Mouse (Mus musculus): ENCODE data around the gene Esyt2. TPM values are rescaled to one million over a fixed set of nuclear protein-coding genes. Genes with fewer than 3 reads are reported as not detected.

The Esyt2 gene
- polyA plus RNA-seq, 1 experiment: 16.1 TPM

DNA sequence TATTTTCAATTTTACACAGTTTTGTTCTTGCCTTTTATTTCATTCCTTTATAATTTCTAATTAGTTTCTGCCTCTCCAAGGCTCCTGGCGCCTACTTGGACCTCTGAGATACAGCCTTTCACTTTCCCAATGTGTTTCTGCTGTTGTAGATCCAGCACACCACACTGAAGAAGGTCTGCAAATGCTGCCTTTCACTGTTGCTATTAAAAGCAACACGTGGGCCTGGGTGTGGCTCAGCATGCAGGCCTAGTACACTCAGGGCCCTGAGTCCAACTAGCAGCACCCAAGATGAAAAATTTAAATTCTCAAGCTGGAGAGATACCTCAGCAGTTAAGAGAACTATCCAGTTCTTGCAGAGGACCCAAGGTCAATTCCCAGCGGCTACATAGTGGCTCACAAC, 44.3 kb upstream of the Esyt2 start:
- Histone ChIP-seq H3K79me2 (ENCODE audit: control insufficient read depth, insufficient read depth) (no peaks in the 10 kb centered on the region), H3K36me3 (ENCODE audit: control insufficient read depth, insufficient read depth) (peaks cover 4% of the 10 kb centered on the region), H3ac (ENCODE audit: control insufficient read depth, insufficient read length) (no peak overlapping the region), H3K27me3 (ENCODE audit: control insufficient read depth, insufficient read depth, insufficient read length) (no peaks in the 10 kb centered on the region), H3K4me3 (no peak overlapping the region), H3K4me2 (ENCODE audit: low read depth) (no peak overlapping the region)
- TF ChIP-seq POLR2A (IDR thresholded peaks at IDR 0.05; ENCODE audit: insufficient read length, low read depth) (no peak), USF1 (IDR thresholded peaks at IDR 0.05; ENCODE audit: low read depth) (peak; percentile 55), SRF (IDR thresholded peaks at IDR 0.05; ENCODE audit: control insufficient read depth, insufficient read length, low read depth) (no peak), REST (IDR thresholded peaks at IDR 0.05; ENCODE audit: insufficient read depth, insufficient read length) (no peak), MYOD1 (IDR thresholded peaks at IDR 0.05; ENCODE audit: control insufficient read depth in 1 of 3, insufficient read length in 2 of 3, low read depth in 2 of 3) (no peak), TCF12 (IDR thresholded peaks at IDR 0.05; ENCODE audit: insufficient read depth, poor library complexity, severe bottlenecking) (no peak), E2F4 (IDR thresholded peaks at IDR 0.05; ENCODE audit: insufficient read depth) (no peak)

DNA sequence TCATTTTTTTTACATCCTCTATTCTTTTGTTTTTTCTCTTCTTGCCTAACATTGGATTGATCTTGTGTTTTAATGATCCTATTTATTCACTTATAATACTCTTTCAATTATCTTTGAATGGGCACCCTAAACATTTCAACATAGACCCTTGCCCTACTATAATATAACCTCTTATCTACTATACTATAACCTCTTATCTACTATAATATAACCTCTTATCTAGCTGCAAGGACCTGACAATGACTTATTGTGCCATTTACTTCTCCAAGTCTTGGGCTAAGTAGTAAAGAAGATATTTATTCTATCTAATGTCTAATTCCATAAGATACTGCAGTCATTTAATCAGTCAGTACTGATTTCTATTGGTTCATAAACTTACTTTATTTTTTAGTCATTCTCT, 42.6 kb upstream of the Esyt2 start:
- Histone ChIP-seq H3K27me3 (ENCODE audit: control insufficient read depth, insufficient read depth, insufficient read length) (no peaks in the 10 kb centered on the region), H3K4me2 (ENCODE audit: low read depth) (no peak overlapping the region), H3K4me3 (no peak overlapping the region)

DNA sequence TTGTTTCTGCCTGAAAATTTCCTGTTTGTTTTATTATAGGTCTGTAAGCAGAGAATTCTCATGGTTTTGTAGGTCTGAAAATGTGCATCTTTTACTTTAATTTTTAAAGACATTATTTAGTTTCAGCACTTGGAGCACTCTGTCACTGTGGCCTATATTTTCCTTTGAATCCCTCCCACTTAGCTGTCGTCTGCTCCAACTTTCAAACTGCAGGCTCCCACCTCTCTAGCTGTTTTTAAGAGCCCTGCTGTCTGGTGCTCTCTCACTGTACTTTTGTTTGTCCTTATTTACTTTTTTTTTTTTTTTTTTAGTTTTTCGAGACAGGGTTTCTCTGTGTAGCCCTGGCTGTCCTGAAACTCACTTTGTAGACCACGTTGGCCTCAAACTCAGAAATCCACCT, 42.2 kb upstream of the Esyt2 start:
- Histone ChIP-seq H3K4me2 (ENCODE audit: low read depth) (no peak overlapping the region), H3K79me2 (ENCODE audit: control insufficient read depth, insufficient read depth) (no peaks in the 10 kb centered on the region)
- TF ChIP-seq MYOG (IDR thresholded peaks at IDR 0.05; ENCODE audit: control insufficient read depth in 1 of 3, insufficient read depth in 1 of 3, insufficient read length in 2 of 3, low read depth in 2 of 3) (no peak), POLR2A (IDR thresholded peaks at IDR 0.05; ENCODE audit: insufficient read length, low read depth) (no peak), USF1 (IDR thresholded peaks at IDR 0.05; ENCODE audit: low read depth) (no peak), TCF3 (IDR thresholded peaks at IDR 0.05; ENCODE audit: insufficient read length, low read depth) (no peak), SRF (IDR thresholded peaks at IDR 0.05; ENCODE audit: control insufficient read depth, insufficient read length, low read depth) (no peak), POLR2AphosphoS2 (IDR thresholded peaks at IDR 0.05; ENCODE audit: insufficient read length, low read depth) (no peak), MYOD1 (IDR thresholded peaks at IDR 0.05; ENCODE audit: control insufficient read depth in 1 of 3, insufficient read length in 2 of 3, low read depth in 2 of 3) (no peak), TCF12 (IDR thresholded peaks at IDR 0.05; ENCODE audit: insufficient read depth, poor library complexity, severe bottlenecking) (no peak), REST (IDR thresholded peaks at IDR 0.05; ENCODE audit: insufficient read depth, insufficient read length) (no peak), E2F4 (IDR thresholded peaks at IDR 0.05; ENCODE audit: insufficient read depth) (no peak), CEBPB (IDR thresholded peaks at IDR 0.05; ENCODE audit: insufficient read depth, poor library complexity, severe bottlenecking) (no peak), MAX (IDR thresholded peaks at IDR 0.05; ENCODE audit: low read depth) (no peak)

More for the DNA sequence above, 42.6 kb upstream of the Esyt2 start:
- Histone ChIP-seq H3K79me2 (ENCODE audit: control insufficient read depth, insufficient read depth) (no peaks in the 10 kb centered on the region), H3K36me3 (ENCODE audit: control insufficient read depth, insufficient read depth) (peaks cover 4% of the 10 kb centered on the region), H3ac (ENCODE audit: control insufficient read depth, insufficient read length) (no peak overlapping the region)
- no peak for TF ChIP-seq USF1 (IDR thresholded peaks at IDR 0.05; ENCODE audit: low read depth)
- TF ChIP-seq MYOG (IDR thresholded peaks at IDR 0.05; ENCODE audit: control insufficient read depth in 1 of 3, insufficient read depth in 1 of 3, insufficient read length in 2 of 3, low read depth in 2 of 3): no peak
- TF ChIP-seq MYOD1 (IDR thresholded peaks at IDR 0.05; ENCODE audit: control insufficient read depth in 1 of 3, insufficient read length in 2 of 3, low read depth in 2 of 3): no peak
- no peak for TF ChIP-seq REST (IDR thresholded peaks at IDR 0.05; ENCODE audit: insufficient read depth, insufficient read length)
- TF ChIP-seq TCF12 (IDR thresholded peaks at IDR 0.05; ENCODE audit: insufficient read depth, poor library complexity, severe bottlenecking): no peak
- TF ChIP-seq CEBPB (IDR thresholded peaks at IDR 0.05; ENCODE audit: insufficient read depth, poor library complexity, severe bottlenecking): no peak
- no peak for TF ChIP-seq SRF (IDR thresholded peaks at IDR 0.05; ENCODE audit: control insufficient read depth, insufficient read length, low read depth)
- TF ChIP-seq E2F4 (IDR thresholded peaks at IDR 0.05; ENCODE audit: insufficient read depth): no peak
- no peak for TF ChIP-seq POLR2A (IDR thresholded peaks at IDR 0.05; ENCODE audit: insufficient read length, low read depth)
- TF ChIP-seq POLR2AphosphoS2 (IDR thresholded peaks at IDR 0.05; ENCODE audit: insufficient read length, low read depth): no peak
- TF ChIP-seq MAX (IDR thresholded peaks at IDR 0.05; ENCODE audit: low read depth): no peak
- TF ChIP-seq TCF3 (IDR thresholded peaks at IDR 0.05; ENCODE audit: insufficient read length, low read depth): no peak

GRCm38 (mm10) chr12:116244601-116245000, 36.4 kb upstream of the Esyt2 start:
- Histone ChIP-seq H3ac (ENCODE audit: control insufficient read depth, insufficient read length) (no peak overlapping the region), H3K4me2 (ENCODE audit: low read depth) (no peak overlapping the region), H3K4me3 (no peak overlapping the region), H3K36me3 (ENCODE audit: control insufficient read depth, insufficient read depth) (peaks cover 9% of the 10 kb centered on the region), H3K27me3 (ENCODE audit: control insufficient read depth, insufficient read depth, insufficient read length) (no peaks in the 10 kb centered on the region), H3K79me2 (ENCODE audit: control insufficient read depth, insufficient read depth) (no peaks in the 10 kb centered on the region)
- TF ChIP-seq POLR2AphosphoS2 (IDR thresholded peaks at IDR 0.05; ENCODE audit: insufficient read length, low read depth): no peak

More for the DNA sequence above, 42.2 kb upstream of the Esyt2 start:
- peaks cover 4% of the 10 kb centered on the region for H3K36me3 ChIP-seq (ENCODE audit: control insufficient read depth, insufficient read depth)
- H3K4me3 ChIP-seq: no peak overlapping the region
- H3ac ChIP-seq (ENCODE audit: control insufficient read depth, insufficient read length): no peak overlapping the region
- no peaks in the 10 kb centered on the region for H3K27me3 ChIP-seq (ENCODE audit: control insufficient read depth, insufficient read depth, insufficient read length)

- Histone ChIP-seq H3K36me3 (ENCODE audit: control insufficient read depth, insufficient read depth) (no peaks in the 10 kb centered on the region), H3K79me2 (ENCODE audit: control insufficient read depth, insufficient read depth) (peaks cover 9% of the 10 kb centered on the region), H3K4me3 (no peak overlapping the region), H3K4me2 (ENCODE audit: low read depth) (no peak overlapping the region), H3ac (ENCODE audit: control insufficient read depth, insufficient read length) (no peak overlapping the region), H3K27me3 (ENCODE audit: control insufficient read depth, insufficient read depth, insufficient read length) (no peaks in the 10 kb centered on the region)
- TF ChIP-seq POLR2A (IDR thresholded peaks at IDR 0.05; ENCODE audit: insufficient read length, low read depth): no peak
Observed at GRCm38 (mm10) chr12:116254652-116255051, 26.3 kb upstream of the Esyt2 start.

All from myocyte (in vitro differentiated cells).